Mouse (Mus musculus) embryonic fibroblast, embryonic 13.5 days (primary cell): ENCODE measurements at regions not wholly inside any gene's neighbourhood (a gene's known extent, or its start where the extent isn't known, plus 50 kb on each side); places are given as distances from the start of the nearest gene placed in this dataset.

ENCODE experiments used
- CTCF ChIP-seq: IDR thresholded peaks from 2 replicates; pipeline ENCODE4 v1.5.1; 2011; ENCODE audit warnings: mild to moderate bottlenecking, control low read depth, low read length, moderate library complexity, borderline replicate concordance; ENCODE audit not compliant: insufficient read depth
- POLR2A ChIP-seq: IDR thresholded peaks from 2 replicates; pipeline ENCODE4 v1.6.1; 2011; ENCODE audit warnings: low read depth, mild to moderate bottlenecking, control low read depth, low read length, moderate library complexity

DNA sequence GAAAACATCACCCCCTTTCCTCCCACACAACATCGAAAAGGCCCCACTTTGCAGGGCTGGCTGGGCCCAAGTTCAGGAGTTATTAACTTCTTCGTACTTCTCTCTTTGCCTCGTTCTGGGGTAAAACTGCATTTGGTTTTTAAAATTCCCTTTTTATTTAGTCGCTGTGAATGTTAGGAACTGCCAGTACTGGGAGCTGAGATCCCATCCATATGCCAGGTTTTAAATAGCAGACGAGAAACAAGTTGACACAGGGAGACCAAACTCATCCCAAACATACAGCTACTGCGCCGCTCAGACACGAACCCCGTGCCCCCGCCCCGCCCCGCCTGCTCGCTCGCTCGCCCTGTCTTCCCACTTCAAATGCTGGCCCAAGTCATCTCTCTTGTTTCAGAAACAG is 281.0 kb upstream of the 4930535I16Rik start:
- TF ChIP-seq CTCF (no peak), POLR2A (no peak)
